Comparison of ENCODE assay signal across 9 mouse cellular contexts in genomic region chr5:36603031-36603430, GRCm38 (mm10). TPM values are rescaled to one million over a fixed set of nuclear protein-coding genes. Genes with fewer than 3 reads are reported as not detected.
DNase-seq lines count a peak whose midpoint lies in the region; ATAC-seq and TF ChIP-seq lines count a peak whose summit lies in the region.
"Had no signal": no experiment of that assay in that cellular context is flagged by ENCODE, and none has a peak within 500 bp of the region (broad histone marks: within the 10 kb centered on the region; RNA-seq: fewer than 3 reads in every experiment).

No protein-coding gene starts in this region.

- no peak overlapping the region for H3K27ac ChIP-seq in ES-Bruce4 (ENCODE audit: insufficient read depth, low read length)
- no peak overlapping the region for H3K27ac ChIP-seq in kidney, embryonic 16.5 days (ENCODE audit: low read length)
- H3K27ac ChIP-seq: midbrain, embryonic 12.5 days had no signal

- no peaks in the 10 kb centered on the region for H3K9me3 ChIP-seq in ES-Bruce4 (replicated peaks; ENCODE audit: control insufficient read depth, insufficient read depth, low read length, poor library complexity, severe bottlenecking)
- H3K9me3 ChIP-seq in kidney, embryonic 16.5 days (ENCODE audit: low read length) = no peaks in the 10 kb centered on the region
- H3K9me3 ChIP-seq: midbrain, embryonic 12.5 days had no signal

- no peak overlapping the region for H3K4me3 ChIP-seq in ES-Bruce4 (ENCODE audit: low read depth, low read length)
- no peak overlapping the region for H3K4me3 ChIP-seq in kidney, embryonic 16.5 days (ENCODE audit: low read length)
- H3K4me3 ChIP-seq: midbrain, embryonic 12.5 days had no signal

- 0 out of 2 replicates have a peak, but pooled peaks have one; percentile 27 for ATAC-seq in kidney, embryonic 16.5 days (ENCODE audit: low FRiP score, low TSS enrichment)
- ATAC-seq in megakaryocyte progenitor cell, adult 5-6 weeks (replicated peaks; ENCODE audit: poor library complexity) = peak; percentile 90

- H3K4me1 ChIP-seq in ES-Bruce4 (ENCODE audit: control insufficient read depth, insufficient read depth, low read length) = no peaks in the 10 kb centered on the region
- H3K4me1 ChIP-seq in kidney, embryonic 16.5 days (ENCODE audit: insufficient read depth, low read length) = no peaks in the 10 kb centered on the region
- H3K4me1 ChIP-seq: midbrain, embryonic 12.5 days had no signal

- TF ChIP-seq POLR2A in ES-Bruce4 (IDR thresholded peaks at IDR 0.05; ENCODE audit: insufficient read depth, low read length) = no peak

- no peaks in the 10 kb centered on the region for H3K36me3 ChIP-seq in ES-Bruce4 (ENCODE audit: control insufficient read depth, insufficient read depth, low read length, poor library complexity, severe bottlenecking)
- peaks cover 62% of the 10 kb centered on the region for H3K36me3 ChIP-seq in kidney, embryonic 16.5 days (ENCODE audit: insufficient read depth, low read length)

- H3K27me3 ChIP-seq in ES-Bruce4 (ENCODE audit: control insufficient read depth, insufficient read depth, low read length, poor library complexity, severe bottlenecking) = no peaks in the 10 kb centered on the region
- H3K27me3 ChIP-seq in kidney, embryonic 16.5 days (ENCODE audit: insufficient read depth, low read length) = no peaks in the 10 kb centered on the region
- H3K27me3 ChIP-seq: midbrain, embryonic 12.5 days had no signal

- no peak for TF ChIP-seq EP300 in ES-Bruce4 (IDR thresholded peaks at IDR 0.05; ENCODE audit: insufficient read depth, low read depth, low read length)

- H3K4me2 ChIP-seq in kidney, embryonic 16.5 days (replicated peaks; ENCODE audit: low read depth, low read length) = no peak overlapping the region
- H3K4me2 ChIP-seq: midbrain, embryonic 12.5 days had no signal

- TF ChIP-seq CTCF in ES-Bruce4 (IDR thresholded peaks at IDR 0.05; ENCODE audit: low read depth, low read length) = peak; percentile 53

- WGBS in kidney, embryonic 16.5 days = 76% methylated on average over 5 of the region's 5 CpGs

- peak; percentile 48 to 66 for DNase-seq in heart, postnatal 14 days
- no peak for DNase-seq in heart, adult 9 months (ENCODE audit: low spot score in 2 of 2)
- peak; percentile 61 for DNase-seq in 3T3-L1 (ENCODE audit: low read depth, low spot score)
- DNase-seq in cerebellum, adult 8-10 months = peak; percentile 57
- DNase-seq in thymus, postnatal 36 days = peak; percentile 59 to 61

- no peak overlapping the region for H3K9ac ChIP-seq in ES-Bruce4 (ENCODE audit: low read depth, poor library complexity, severe bottlenecking)
- no peak overlapping the region for H3K9ac ChIP-seq in kidney, embryonic 16.5 days (replicated peaks; ENCODE audit: low read length)
- H3K9ac ChIP-seq: midbrain, embryonic 12.5 days had no signal

- intact Hi-C loops in heart, postnatal 14 days (cut with DNase I) = no loop called here

RNA-seq across cellular contexts. Expression of gene Tbc1d14, which starts 10.0 kb away (rescaled TPM):
- 10 to 100 TPM; 14.5 to 17.0 TPM for total RNA-seq in heart, postnatal 14 days (2021)
- polyA plus RNA-seq in ES-Bruce4 (2011; ENCODE audit: insufficient read depth, insufficient read length, low read depth, missing spikeins) = 28.8 and 31.7 TPM in 2 replicates
- 53.9 and 54.8 TPM in 2 replicates for polyA plus RNA-seq in kidney, embryonic 16.5 days (2015; fragmentation: Nextera tagmentation; extraction: Ambion mirVana)
- total RNA-seq in megakaryocyte progenitor cell, adult 5-6 weeks (2015) = 13.7 and 19.5 TPM in 2 replicates
- total RNA-seq in megakaryocyte progenitor cell, adult 5-6 weeks (2017) = 5.8 and 6.7 TPM in 2 replicates

Comparison
In these comparisons a context has a peak if more than half of its experiments do, and no peak if none do; other contexts are left out.
1. DNase-seq: peak in heart, postnatal 14 days (2 of 2), 3T3-L1 (single experiment), cerebellum, adult 8-10 months (single experiment) and thymus, postnatal 36 days (2 of 2); none in heart, adult 9 months (0 of 2).